Mouse (Mus musculus) heart, adult 2 months (tissue): ENCODE measurements around the gene Tprn.

ENCODE experiments used
- CTCF ChIP-seq: fragments of 200-600 bp; IDR thresholded peaks from 2 replicates; pipeline ENCODE4 v1.8.1; 2022; ENCODE audit warnings: antibody characterized with exemption, mild to moderate bottlenecking, moderate library complexity
- POLR2A ChIP-seq: fragments of 200-500 bp; IDR thresholded peaks from 2 replicates; pipeline ENCODE4 v1.6.1; 2011; ENCODE audit warnings: mild to moderate bottlenecking, low read depth, low read length, control low read depth; ENCODE audit not compliant: insufficient read depth

- TF ChIP-seq CTCF (no peak), POLR2A (no peak)
Observed at GRCm38 (mm10) chr2:25240723-25241437, 21.5 kb upstream of the Tprn start.
